Mouse (Mus musculus) MEL (cell line): ENCODE data around the gene Uggt1. TPM values are rescaled to one million over a fixed set of nuclear protein-coding genes. Genes with fewer than 3 reads are reported as not detected.
A peak's percentile ranks its signal among the peaks of the same experiment; 100 is the strongest.

ENCODE experiments used
- DNase-seq: peaks from one replicate; pipeline ENCODE4 v3.0.0; 2011; ENCODE audit warnings: low read depth, low spot score
- H3K27ac ChIP-seq: 2 replicates; pipeline ENCODE4 v1.5.1; 2012; ENCODE audit warnings: low read depth, mild to moderate bottlenecking, control low read depth, low read length, moderate library complexity; ENCODE audit not compliant: control insufficient read depth
- H3K27me3 ChIP-seq, 2 experiments: fragments of 150-350 bp in 1 of 2; sonication (generic) in 1 of 2; 2 replicates each; pipeline ENCODE4 v1.6.1; 2012; ENCODE audit warnings: low read length in 2 of 2, mild to moderate bottlenecking in 2 of 2, improper control_type of control experiment in 1 of 2, moderate library complexity in 1 of 2; ENCODE audit not compliant: insufficient read depth in 2 of 2, control insufficient read depth in 1 of 2
- H3K36me3 ChIP-seq, 2 experiments: 2 replicates each; pipeline ENCODE4 v1.6.1; 2012 to 2014; ENCODE audit warnings: low read length in 2 of 2, improper control_type of control experiment in 1 of 2, inconsistent platforms in 1 of 2, mild to moderate bottlenecking in 1 of 2; ENCODE audit not compliant: insufficient read depth in 2 of 2, control insufficient read depth in 1 of 2
- H3K4me1 ChIP-seq, 2 experiments: fragments of 150-350 bp in 1 of 2; sonication (generic) in 1 of 2; 2 replicates each; pipeline ENCODE4 v1.6.1; 2012; ENCODE audit warnings: low read length in 2 of 2, improper control_type of control experiment in 1 of 2, mild to moderate bottlenecking in 1 of 2; ENCODE audit not compliant: insufficient read depth in 2 of 2, control insufficient read depth in 1 of 2
- H3K4me3 ChIP-seq, 2 experiments: fragments of 150-350 bp in 1 of 2; sonication (generic) in 1 of 2; 2 replicates each; pipeline ENCODE4 v1.5.1; 2012; ENCODE audit warnings: low read depth in 2 of 2, low read length in 2 of 2, mild to moderate bottlenecking in 2 of 2, moderate library complexity in 2 of 2, control low read depth in 1 of 2, improper control_type of control experiment in 1 of 2; ENCODE audit not compliant: control insufficient read depth in 1 of 2, insufficient read depth in 1 of 2
- H3K79me2 ChIP-seq: 2 replicates; pipeline ENCODE4 v1.6.1; 2012; ENCODE audit warnings: mild to moderate bottlenecking, low read length, moderate library complexity; ENCODE audit not compliant: control insufficient read depth, poor library complexity, insufficient read depth
- H3K9ac ChIP-seq: 2 replicates; pipeline ENCODE4 v1.6.1; 2012; ENCODE audit warnings: low read depth, mild to moderate bottlenecking, control low read depth, low read length, moderate library complexity; ENCODE audit not compliant: control insufficient read depth, poor library complexity, severe bottlenecking
- H3K9me3 ChIP-seq: fragments of 150-350 bp; sonication (generic); replicated peaks from 2 replicates; pipeline ENCODE4 v1.6.1; 2012; ENCODE audit warnings: mild to moderate bottlenecking, low read length, improper control_type of control experiment, moderate library complexity; ENCODE audit not compliant: insufficient read depth
- CHD1 ChIP-seq: IDR thresholded peaks from 2 replicates; pipeline ENCODE4 v1.6.1; 2012; ENCODE audit warnings: low read depth, mild to moderate bottlenecking, inconsistent platforms, low read length, improper control_type of control experiment
- CHD2 ChIP-seq: IDR thresholded peaks from 2 replicates; pipeline ENCODE4 v1.6.1; 2011; ENCODE audit warnings: low read length, improper control_type of control experiment
- CTCF ChIP-seq, 3 experiments: IDR thresholded peaks in 2 of 3; conservative IDR thresholded peaks in 1 of 3; 2 replicates each; pipeline ENCODE4 v1.5.1; 2011 to 2012; ENCODE audit warnings: low read length in 3 of 3, low read depth in 2 of 3, mild to moderate bottlenecking in 2 of 3, improper control_type of control experiment in 1 of 3, inconsistent platforms in 1 of 3, mixed read lengths in 1 of 3, moderate library complexity in 1 of 3; ENCODE audit not compliant: control insufficient read depth in 1 of 3, insufficient read depth in 1 of 3, poor library complexity in 1 of 3, severe bottlenecking in 1 of 3
- ELF1 ChIP-seq: IDR thresholded peaks from 2 replicates; pipeline ENCODE4 v1.6.1; 2014; ENCODE audit warnings: low read depth, mild to moderate bottlenecking, inconsistent platforms, low read length, improper control_type of control experiment, moderate library complexity
- EP300 ChIP-seq, 2 experiments: IDR thresholded peaks; 2 replicates each; pipeline ENCODE4 v1.6.1; 2011; ENCODE audit warnings: improper control_type of control experiment in 2 of 2, low read length in 2 of 2, low read depth in 1 of 2, mild to moderate bottlenecking in 1 of 2
- ETS1 ChIP-seq: IDR thresholded peaks from 2 replicates; pipeline ENCODE4 v1.6.1; 2012; ENCODE audit warnings: low read depth, mild to moderate bottlenecking, inconsistent platforms, low read length, improper control_type of control experiment, moderate library complexity
- GATA1 ChIP-seq: IDR thresholded peaks from 2 replicates; pipeline ENCODE4 v1.6.1; 2011; ENCODE audit warnings: low read depth, low read length, improper control_type of control experiment
- HCFC1 ChIP-seq: IDR thresholded peaks from 2 replicates; pipeline ENCODE4 v1.6.1; 2012; ENCODE audit warnings: low read depth, mild to moderate bottlenecking, inconsistent platforms, low read length, improper control_type of control experiment, moderate library complexity
- KAT2A ChIP-seq: conservative IDR thresholded peaks from 2 replicates; pipeline ENCODE4 v1.6.1; 2012; ENCODE audit warnings: low read depth, low read length, improper control_type of control experiment, inconsistent platforms
- MAZ ChIP-seq: IDR thresholded peaks from 2 replicates; pipeline ENCODE4 v1.6.1; 2012; ENCODE audit warnings: low read depth, mild to moderate bottlenecking, inconsistent platforms, low read length, improper control_type of control experiment
- MEF2A ChIP-seq: IDR thresholded peaks from 2 replicates; pipeline ENCODE4 v1.6.1; 2014; ENCODE audit warnings: low read depth, mild to moderate bottlenecking, inconsistent platforms, low read length, improper control_type of control experiment; ENCODE audit not compliant: poor library complexity, insufficient replicate concordance, severe bottlenecking; ENCODE audit errors: extremely low read depth
- MYB ChIP-seq: IDR thresholded peaks from 2 replicates; pipeline ENCODE4 v1.6.1; 2011; ENCODE audit warnings: mild to moderate bottlenecking, low read depth, low read length, improper control_type of control experiment
- NRF1 ChIP-seq: IDR thresholded peaks from 2 replicates; pipeline ENCODE4 v1.6.1; 2014; ENCODE audit warnings: low read depth, mild to moderate bottlenecking, inconsistent platforms, low read length, improper control_type of control experiment, moderate library complexity; ENCODE audit not compliant: poor library complexity, insufficient read depth, severe bottlenecking
- POLR2A ChIP-seq, 2 experiments: IDR thresholded peaks; 2 replicates each; pipeline ENCODE4 v1.6.1; 2011 to 2012; ENCODE audit warnings: low read length in 2 of 2, mild to moderate bottlenecking in 2 of 2, control low read depth in 1 of 2, improper control_type of control experiment in 1 of 2, low read depth in 1 of 2, moderate library complexity in 1 of 2; ENCODE audit not compliant: control insufficient read depth in 1 of 2, insufficient read depth in 1 of 2, poor library complexity in 1 of 2
- POLR2AphosphoS5 ChIP-seq: IDR thresholded peaks from 2 replicates; pipeline ENCODE4 v1.6.1; 2012; ENCODE audit warnings: low read depth, borderline replicate concordance, mild to moderate bottlenecking, inconsistent platforms, low read length, moderate library complexity, mixed read lengths
- RAD21 ChIP-seq: IDR thresholded peaks from 2 replicates; pipeline ENCODE4 v1.6.1; 2011; ENCODE audit warnings: mild to moderate bottlenecking, low read depth, low read length, improper control_type of control experiment
- RCOR1 ChIP-seq: IDR thresholded peaks from 2 replicates; pipeline ENCODE4 v1.6.1; 2012; ENCODE audit warnings: low read depth, mild to moderate bottlenecking, inconsistent platforms, low read length, improper control_type of control experiment
- SIN3A ChIP-seq: IDR thresholded peaks from 2 replicates; pipeline ENCODE4 v1.6.1; 2012; ENCODE audit warnings: low read length, improper control_type of control experiment, inconsistent platforms
- SMC3 ChIP-seq: IDR thresholded peaks from 2 replicates; pipeline ENCODE4 v1.6.1; 2011; ENCODE audit warnings: low read depth, low read length, improper control_type of control experiment
- TAL1 ChIP-seq: IDR thresholded peaks from 2 replicates; pipeline ENCODE4 v1.6.1; 2012; ENCODE audit warnings: mild to moderate bottlenecking, inconsistent platforms, low read length, moderate library complexity, mixed read lengths
- TBP ChIP-seq: IDR thresholded peaks from 2 replicates; pipeline ENCODE4 v1.8.0; 2011; ENCODE audit warnings: low read depth, low read length, improper control_type of control experiment
- TCF12 ChIP-seq: IDR thresholded peaks from 2 replicates; pipeline ENCODE4 v1.6.1; 2014; ENCODE audit warnings: low read depth, mild to moderate bottlenecking, inconsistent platforms, low read length, improper control_type of control experiment, moderate library complexity
- polyA plus RNA-seq, 2 experiments: library from polyadenylated mRNA; stranded (reverse) in 1 of 2; unstranded in 1 of 2; fragments of >175 nt in 1 of 2; fragments of >200 nt in 1 of 2; gene quantifications; 2 replicates each; pipeline versions ENCODE4 v1.2.1 to v1.2.4; 2012; ENCODE audit warnings: low replicate concordance in 2 of 2, low read depth in 1 of 2; ENCODE audit not compliant: insufficient read length in 2 of 2, insufficient read depth in 1 of 2, missing spikeins in 1 of 2
- total RNA-seq: library from RNA; depleted of rRNA; stranded (reverse); fragments of 300-350 nt; gene quantifications from 2 replicates; pipeline ENCODE4 v1.2.3, GENCODE M21; 2012

The Uggt1 gene
- total and polyA plus RNA-seq, 3 experiments: 33.8 to 98.3 (median 47.9) TPM

GRCm38 (mm10) chr1:36131766-36132165 is 112.8 kb downstream of the Uggt1 start (continued):
- no peak for TF ChIP-seq POLR2AphosphoS5
- TF ChIP-seq POLR2A (IDR thresholded peaks at IDR 0.05; ENCODE audit: control insufficient read depth in 1 of 2, insufficient read depth in 1 of 2, low read depth in 1 of 2, low read length in 2 of 2, poor library complexity in 1 of 2): 0 out of 4 replicates have a peak, but pooled peaks of 1 of the 2 experiments have one; percentile 13
- TF ChIP-seq SMC3: peak; percentile 7; the same call in 1 of the 2 replicates
- no peak for TF ChIP-seq MAZ
- peak; percentile 92 for TF ChIP-seq GATA1
- no peak for TF ChIP-seq CTCF (IDR thresholded peaks at IDR 0.05 in 2 of 3, conservative IDR thresholded peaks at IDR 0.05 in 1 of 3; ENCODE audit: control insufficient read depth in 1 of 3, insufficient read depth in 1 of 3, low read depth in 2 of 3, low read length in 3 of 3, poor library complexity in 1 of 3, severe bottlenecking in 1 of 3)
- no peak for TF ChIP-seq CHD2
- no peak for TF ChIP-seq NRF1
- TF ChIP-seq ETS1: peak; percentile 83
- no peak for TF ChIP-seq ELF1

GRCm38 (mm10) chr1:36131154-36131553 is 113.4 kb downstream of the Uggt1 start:
- Histone ChIP-seq H3K4me3 (peak overlapping the region; percentile 35 to 69), H3K79me2 (peaks cover 11% of the 10 kb centered on the region), H3K9ac (peak overlapping the region; percentile 75), H3K27ac (peak overlapping the region; percentile 96), H3K27me3 (no peaks in the 10 kb centered on the region), H3K4me1 (peaks cover 0 to 61% of the 10 kb centered on the region in 2 experiments; a peak in 2 of 4 replicates), H3K36me3 (peaks cover 0 to 47% of the 10 kb centered on the region in 2 experiments; a peak in 2 of 4 replicates), H3K9me3 (no peaks in the 10 kb centered on the region)
- peak; percentile 53 for TF ChIP-seq HCFC1
- TF ChIP-seq EP300 (IDR thresholded peaks at IDR 0.05; ENCODE audit: low read depth in 1 of 2, low read length in 2 of 2): peak; percentile 53 to 86; a peak in 3 of 4 replicates
- TF ChIP-seq CHD2: no peak
- peak in 1 of 2 experiments; percentile 65; a peak in 1 of 4 replicates for TF ChIP-seq POLR2A (IDR thresholded peaks at IDR 0.05; ENCODE audit: control insufficient read depth in 1 of 2, insufficient read depth in 1 of 2, low read depth in 1 of 2, low read length in 2 of 2, poor library complexity in 1 of 2)
- TF ChIP-seq SMC3: no peak
- TF ChIP-seq TBP: peak; percentile 89
- TF ChIP-seq RCOR1: 0 out of 2 replicates have a peak, but pooled peaks have one; percentile 23
- TF ChIP-seq TCF12: peak; percentile 54; the same call in 1 of the 2 replicates
- peak; percentile 5; the same call in 1 of the 2 replicates for TF ChIP-seq TAL1
- peak; percentile 80 for TF ChIP-seq GATA1
- peak; percentile 72 for TF ChIP-seq ETS1
- peak; percentile 77 for TF ChIP-seq MYB
- TF ChIP-seq CHD1: 0 out of 2 replicates have a peak, but pooled peaks have one; percentile 17
- TF ChIP-seq KAT2A: 0 out of 2 replicates have a peak, but pooled peaks have one; percentile 7
- no peak; the same call in 1 of the 2 replicates for TF ChIP-seq RAD21
- TF ChIP-seq MEF2A: no peak
- TF ChIP-seq SIN3A: peak; percentile 45
- peak; percentile 84 for DNase-seq
